Mouse (Mus musculus): ENCODE measurements around the gene Rpp25.

DNA sequence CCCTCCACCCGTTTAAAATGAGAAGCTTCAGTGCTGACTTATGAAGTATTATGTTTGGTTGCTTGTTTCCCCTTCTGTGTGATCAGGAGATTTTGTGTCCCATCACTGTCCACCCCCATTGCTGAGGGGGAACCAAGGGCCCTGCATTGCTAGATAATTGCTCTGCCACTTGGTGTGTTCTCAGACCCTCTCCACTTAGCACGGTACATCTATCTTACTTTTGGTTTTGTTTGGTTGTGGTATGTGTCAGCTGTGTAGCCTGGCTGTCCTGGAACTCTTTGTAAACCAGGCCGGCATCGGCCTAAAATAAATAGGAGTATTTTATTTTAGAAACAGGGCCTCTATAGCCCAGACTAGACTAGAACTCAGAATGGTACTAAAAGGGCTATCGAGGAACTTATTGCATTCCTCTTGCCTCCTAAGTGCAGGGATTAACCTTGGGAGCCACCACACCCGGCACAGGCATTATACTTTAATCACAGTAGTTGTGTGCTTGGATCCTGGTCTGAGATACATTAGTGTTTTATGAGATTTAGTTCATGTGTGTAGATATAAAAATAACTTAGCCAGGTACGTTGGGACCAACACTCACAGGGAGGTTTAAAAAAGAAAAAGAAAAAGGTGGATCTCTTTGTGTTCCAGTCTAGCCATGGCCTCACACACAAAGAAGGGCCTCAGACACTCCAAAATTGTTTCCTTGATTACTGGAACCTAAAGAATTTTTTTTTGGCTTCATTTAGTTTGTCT is 18.5 kb downstream of the Rpp25 start:
- no peak for TF ChIP-seq EP300 (optimal IDR thresholded peaks at IDR 0.05)
- TF ChIP-seq CTCF (IDR thresholded peaks at IDR 0.05; ENCODE audit: low read depth), result no peak
